In the genomic region with DNA sequence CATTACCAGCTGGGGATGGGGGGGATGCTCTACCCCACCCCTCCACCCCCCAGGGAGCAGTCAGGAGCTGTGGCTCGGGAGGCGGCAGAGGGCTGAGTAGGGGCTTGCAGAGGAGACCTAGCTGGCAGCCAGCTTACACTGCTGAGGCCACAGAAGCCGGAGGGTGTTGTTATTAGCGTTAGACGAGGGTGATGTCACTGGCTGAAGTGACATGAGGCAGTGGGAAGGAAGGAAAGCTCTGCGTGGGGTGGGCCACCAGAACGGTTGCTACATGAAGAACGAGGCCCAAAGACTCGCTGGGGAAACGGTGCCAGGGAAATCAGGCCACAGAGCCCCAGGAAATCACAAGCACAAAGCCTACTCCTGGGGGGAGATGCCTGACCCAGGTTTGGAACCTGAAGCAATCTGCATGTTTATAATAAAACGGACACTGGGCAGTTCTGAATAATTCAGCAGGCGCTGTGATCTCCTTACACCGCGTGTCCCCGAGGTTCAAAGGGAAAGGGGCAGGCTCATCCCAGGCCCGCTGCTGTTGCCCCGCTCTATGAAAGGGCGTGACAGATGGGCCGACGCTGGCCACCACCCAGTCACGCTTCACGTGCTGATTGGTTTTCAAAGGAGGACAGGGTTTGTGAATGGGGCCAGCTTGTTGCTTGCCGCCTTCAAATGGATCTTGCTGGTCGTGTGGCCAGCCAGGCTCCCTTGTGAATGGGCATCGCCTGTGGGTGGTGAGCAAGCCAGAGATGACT, we compare ENCODE assay signal across 9 mouse cellular contexts. TPM values are rescaled to one million over a fixed set of nuclear protein-coding genes. Genes with fewer than 3 reads are reported as not detected.
DNase-seq lines count a peak whose midpoint lies in the region; ATAC-seq and TF ChIP-seq lines count a peak whose summit lies in the region.
"Had no signal": no experiment of that assay in that cellular context is flagged by ENCODE, and none has a peak within 500 bp of the region (broad histone marks: within the 10 kb centered on the region; RNA-seq: fewer than 3 reads in every experiment).

No protein-coding gene starts in this region.

- under 1% methylated on average over 25 of the region's 25 CpGs for WGBS in forebrain, postnatal 0 days
- WGBS in hindbrain, embryonic 13.5 days = under 1% methylated on average over 25 of the region's 25 CpGs
- 6% methylated on average over 25 of the region's 25 CpGs for WGBS in lung, embryonic 16.5 days

- H3K4me3 ChIP-seq in ES-E14 (ENCODE audit: insufficient read depth in 1 of 2, low read depth in 1 of 2, low read length in 2 of 2, poor library complexity in 1 of 2, severe bottlenecking in 1 of 2) = peak overlapping the region; percentile 1 to 47; a peak in 2 of 4 replicates
- H3K4me3 ChIP-seq in forebrain, postnatal 0 days (ENCODE audit: low read depth, low read length) = 0 out of 2 replicates have a peak overlapping the region, but pooled peaks have one; percentile 5
- H3K4me3 ChIP-seq in hindbrain, embryonic 13.5 days = peak overlapping the region; percentile 18
- H3K4me3 ChIP-seq in lung, embryonic 16.5 days (ENCODE audit: low read length) = 0 out of 2 replicates have a peak overlapping the region, but pooled peaks have one; percentile 15

- no peak overlapping the region for H3K27ac ChIP-seq in ES-E14 (ENCODE audit: insufficient read depth, low read depth, low read length, poor library complexity, severe bottlenecking)
- peak overlapping the region; percentile 88 for H3K27ac ChIP-seq in forebrain, postnatal 0 days (ENCODE audit: low read depth, low read length)
- peak overlapping the region; percentile 80 for H3K27ac ChIP-seq in hindbrain, embryonic 13.5 days
- H3K27ac ChIP-seq in lung, embryonic 16.5 days (ENCODE audit: low read length) = peak overlapping the region; percentile 70
- H3K27ac ChIP-seq: macrophage had no signal

- H3K36me3 ChIP-seq in ES-E14 (ENCODE audit: control insufficient read depth, insufficient read depth, low read length, poor library complexity, severe bottlenecking) = no peaks in the 10 kb centered on the region
- no peaks in the 10 kb centered on the region for H3K36me3 ChIP-seq in forebrain, postnatal 0 days (ENCODE audit: insufficient read depth)
- no peaks in the 10 kb centered on the region for H3K36me3 ChIP-seq in hindbrain, embryonic 13.5 days
- H3K36me3 ChIP-seq in lung, embryonic 16.5 days (ENCODE audit: control insufficient read depth, insufficient read depth, low read length) = no peaks in the 10 kb centered on the region

- in situ Hi-C loops in ES-E14 (cut with MboI; ENCODE audit: low sequenced_read_pairs in 2 of 2, unreplicated experiment in 2 of 2) = no loop called here

- H3K4me2 ChIP-seq in forebrain, postnatal 0 days (ENCODE audit: low read depth) = peak overlapping the region; percentile 32
- peak overlapping the region; percentile 49 for H3K4me2 ChIP-seq in hindbrain, embryonic 13.5 days
- H3K4me2 ChIP-seq in lung, embryonic 16.5 days (ENCODE audit: low read depth, low read length) = peak overlapping the region; percentile 47

- H3K27me3 ChIP-seq in forebrain, postnatal 0 days (ENCODE audit: insufficient read depth, low read length) = no peaks in the 10 kb centered on the region
- H3K27me3 ChIP-seq in hindbrain, embryonic 13.5 days = peaks cover 77% of the 10 kb centered on the region
- H3K27me3 ChIP-seq in lung, embryonic 16.5 days (ENCODE audit: control insufficient read depth, insufficient read depth, low read depth, low read length) = no peaks in the 10 kb centered on the region

- peak overlapping the region; percentile 34; the same call in 1 of the 2 replicates for H3K9ac ChIP-seq in ES-E14 (ENCODE audit: insufficient read depth, low read depth, low read length, poor library complexity, severe bottlenecking)
- peak overlapping the region; percentile 26 for H3K9ac ChIP-seq in forebrain, postnatal 0 days
- peak overlapping the region; percentile 56 for H3K9ac ChIP-seq in hindbrain, embryonic 13.5 days
- peak overlapping the region; percentile 11; the same call in 1 of the 2 replicates for H3K9ac ChIP-seq in lung, embryonic 16.5 days (ENCODE audit: low read length)

- peak; percentile 80 for ATAC-seq in forebrain, postnatal 0 days
- peak; percentile 84 for ATAC-seq in hindbrain, embryonic 13.5 days (ENCODE audit: low FRiP score)
- ATAC-seq in lung, embryonic 16.5 days (ENCODE audit: low read depth) = peak; percentile 65

- no peak for DNase-seq in ES-E14 (ENCODE audit: low read depth, low spot score)
- peak; percentile 86 for DNase-seq in cerebellum, adult 8-10 months
- peak; percentile 84 for DNase-seq in forebrain, postnatal 0 days
- DNase-seq in layer of hippocampus, postnatal 36 days = peak; percentile 60 to 70
- DNase-seq in retina, embryonic 14.5 days (ENCODE audit: low spot score) = peak; percentile 86
- no peak for DNase-seq in thymus, adult 18-20 months

- H3K9me3 ChIP-seq in ES-E14 (ENCODE audit: control insufficient read depth, insufficient read depth, low read depth, low read length) = no peaks in the 10 kb centered on the region
- no peaks in the 10 kb centered on the region for H3K9me3 ChIP-seq in forebrain, postnatal 0 days (ENCODE audit: low read length)
- H3K9me3 ChIP-seq in hindbrain, embryonic 13.5 days = no peaks in the 10 kb centered on the region
- H3K9me3 ChIP-seq in lung, embryonic 16.5 days (ENCODE audit: control insufficient read depth, low read length) = no peaks in the 10 kb centered on the region

- peaks cover 4 to 16% of the 10 kb centered on the region in 2 experiments for H3K4me1 ChIP-seq in ES-E14 (ENCODE audit: control insufficient read depth in 2 of 2, insufficient read depth in 2 of 2, low read length in 2 of 2, poor library complexity in 1 of 2)
- peaks cover 15% of the 10 kb centered on the region for H3K4me1 ChIP-seq in forebrain, postnatal 0 days (ENCODE audit: insufficient read depth)
- peaks cover 27% of the 10 kb centered on the region for H3K4me1 ChIP-seq in hindbrain, embryonic 13.5 days (replicated peaks)
- peaks cover 25% of the 10 kb centered on the region for H3K4me1 ChIP-seq in lung, embryonic 16.5 days (replicated peaks; ENCODE audit: control insufficient read depth, insufficient read depth, low read length)

- 0 out of 2 replicates have a peak, but pooled peaks have one; percentile 13 for TF ChIP-seq CTCF in forebrain, postnatal 0 days (IDR thresholded peaks at IDR 0.05; ENCODE audit: low read depth)

TF ChIP-seq in ES-E14, 5 proteins besides CTCF, POLR2A, EP300 and RAD21:
- TF ChIP-seq HCFC1 (IDR thresholded peaks at IDR 0.05; ENCODE audit: borderline replicate concordance, insufficient read depth, low read length) (no peak), ZC3H11A (IDR thresholded peaks at IDR 0.05; ENCODE audit: borderline replicate concordance, low read depth, low read length) (no peak), MAFK (IDR thresholded peaks at IDR 0.05; ENCODE audit: insufficient read depth, low read depth, low read length) (no peak), CHD2 (IDR thresholded peaks at IDR 0.05; ENCODE audit: low read depth, low read length) (no peak), ZNF384 (IDR thresholded peaks at IDR 0.05; ENCODE audit: low read depth, low read length) (no peak)

RNA-seq across cellular contexts. Expression of a gene that starts 21.0 kb away (rescaled TPM):
- total RNA-seq in ES-E14 (2012; rRNA removed) = 28.5 and 38.1 TPM in 2 replicates
- 45.9 and 56.0 TPM in 2 replicates for total RNA-seq in forebrain, postnatal 0 days (2014; rRNA removed)
- 12.8 and 14.4 TPM in 2 replicates for polyA plus RNA-seq in forebrain, postnatal 0 days (2015; fragmentation: Nextera tagmentation; extraction: Ambion mirVana)
- polyA plus RNA-seq in hindbrain, embryonic 13.5 days (2015; fragmentation: Nextera tagmentation; extraction: Ambion mirVana) = 18.9 and 19.8 TPM in 2 replicates
- total RNA-seq in layer of hippocampus, postnatal 36 days (2021) = 100 to 1,000 TPM; 103 to 114 TPM
- polyA plus RNA-seq in lung, embryonic 16.5 days (2015; fragmentation: Nextera tagmentation; extraction: Ambion mirVana) = 66.2 and 72.0 TPM in 2 replicates

RNA-seq across cellular contexts. Expression of a gene that starts 43.0 kb away (rescaled TPM):
- 0.18 and 0.32 TPM in 2 replicates for total RNA-seq in ES-E14 (2012; rRNA removed)
- total RNA-seq in forebrain, postnatal 0 days (2014; rRNA removed) = 0.08 and 0.67 TPM in 2 replicates
- 0.18 and 0.24 TPM in 2 replicates for polyA plus RNA-seq in forebrain, postnatal 0 days (2015; fragmentation: Nextera tagmentation; extraction: Ambion mirVana)
- 5.5 and 5.9 TPM in 2 replicates for polyA plus RNA-seq in hindbrain, embryonic 13.5 days (2015; fragmentation: Nextera tagmentation; extraction: Ambion mirVana)
- total RNA-seq in layer of hippocampus, postnatal 36 days (2021) = under 1 TPM; 0.35 to 0.40 TPM
- 0.20 and 0.33 TPM in 2 replicates for polyA plus RNA-seq in lung, embryonic 16.5 days (2015; fragmentation: Nextera tagmentation; extraction: Ambion mirVana)
- polyA plus RNA-seq: macrophage had no signal

RNA-seq across cellular contexts. Expression of a gene that starts 56.4 kb away (rescaled TPM):
- total RNA-seq in ES-E14 (2012; rRNA removed) = 12.1 and 12.2 TPM in 2 replicates
- 11.8 and 13.7 TPM in 2 replicates for total RNA-seq in forebrain, postnatal 0 days (2014; rRNA removed)
- polyA plus RNA-seq in forebrain, postnatal 0 days (2015; fragmentation: Nextera tagmentation; extraction: Ambion mirVana) = 14.6 and 16.7 TPM in 2 replicates
- polyA plus RNA-seq in hindbrain, embryonic 13.5 days (2015; fragmentation: Nextera tagmentation; extraction: Ambion mirVana) = 10.6 and 10.9 TPM in 2 replicates
- total RNA-seq in layer of hippocampus, postnatal 36 days (2021) = 1 to 10 TPM; 9.2 to 9.5 TPM
- 13.8 and 14.0 TPM in 2 replicates for polyA plus RNA-seq in lung, embryonic 16.5 days (2015; fragmentation: Nextera tagmentation; extraction: Ambion mirVana)

Comparison
In these comparisons a context has a peak if more than half of its experiments do, and no peak if none do; other contexts are left out.
1. DNase-seq: peak in cerebellum, adult 8-10 months (single experiment), forebrain, postnatal 0 days (single experiment), layer of hippocampus, postnatal 36 days (2 of 2) and retina, embryonic 14.5 days (single experiment); none in ES-E14 (single experiment) and thymus, adult 18-20 months (0 of 2).
2. Peak in every context shown above with its lines, with median percentiles within 50 percentile points of each other: H3K4me3 ChIP-seq, H3K9ac ChIP-seq, ATAC-seq and H3K4me2 ChIP-seq.